Mouse (Mus musculus) hindbrain, postnatal 0 days (tissue): ENCODE data around the gene Stn1. TPM values are rescaled to one million over a fixed set of nuclear protein-coding genes. Genes with fewer than 3 reads are reported as not detected.

ENCODE experiments used
- ATAC-seq: fragments of 200-750 bp; cut with Nextera tagmentation; 2 replicates; pipeline ENCODE4 v1.8.0; 2017; ENCODE audit warnings: mild to moderate bottlenecking, moderate TSS enrichment, moderate library complexity
- DNase-seq: peaks from one replicate; pipeline ENCODE4 v3.0.0-alpha.2; 2015; ENCODE audit warnings: low spot score
- H3K27ac ChIP-seq: fragments of 300-500 bp; sonication (generic); 2 replicates; pipeline ENCODE4 v1.5.1; 2014; ENCODE audit warnings: mild to moderate bottlenecking
- H3K27me3 ChIP-seq: fragments of 300-500 bp; sonication (generic); 2 replicates; pipeline ENCODE4 v1.6.1; 2014; ENCODE audit warnings: low read length, mixed read lengths; ENCODE audit not compliant: insufficient read depth
- H3K36me3 ChIP-seq: fragments of 300-500 bp; sonication (generic); 2 replicates; pipeline ENCODE4 v1.6.1; 2014; ENCODE audit warnings: low read length, mixed read lengths; ENCODE audit not compliant: insufficient read depth
- H3K4me1 ChIP-seq: fragments of 300-500 bp; sonication (generic); 2 replicates; pipeline ENCODE4 v1.6.1; 2014; ENCODE audit warnings: antibody characterized with exemption, low read length, mixed read lengths; ENCODE audit not compliant: insufficient read depth
- H3K4me2 ChIP-seq: fragments of 300-500 bp; sonication (generic); 2 replicates; pipeline ENCODE4 v1.6.1; 2014; ENCODE audit warnings: low read depth, mild to moderate bottlenecking, low read length, moderate library complexity, mixed read lengths
- H3K4me3 ChIP-seq: fragments of 300-500 bp; sonication (generic); 2 replicates; pipeline ENCODE4 v1.5.1; 2014; ENCODE audit warnings: low read length
- H3K9ac ChIP-seq: fragments of 300-500 bp; sonication (generic); replicated peaks from 2 replicates; pipeline ENCODE4 v1.6.1; 2014; ENCODE audit warnings: mild to moderate bottlenecking, low read length, moderate library complexity, mixed read lengths
- H3K9me3 ChIP-seq: fragments of 300-500 bp; sonication (generic); 2 replicates; pipeline ENCODE4 v1.6.1; 2016; ENCODE audit warnings: low read length, mixed read lengths
- CTCF ChIP-seq: IDR thresholded peaks from 2 replicates; pipeline ENCODE4 v1.5.1; 2016; ENCODE audit warnings: antibody characterized with exemption, control low read depth, low read depth
- WGBS: fragments of 180-500 bp; shearing (Covaris S2); extraction: QIAGEN DNeasy Blood & Tissue Kit; methylation state at CpG from one replicate; pipeline ENCODE4 v1.1.7; 2014; 5-methylcytosine and 5-hydroxymethylcytosine counted together
- polyA plus RNA-seq: library from polyadenylated mRNA; unstranded; fragments of >200 nt; fragmentation: Nextera tagmentation; extraction: Ambion mirVana; gene quantifications from 2 replicates; pipeline ENCODE4 v1.2.1, GENCODE M21; 2015
- total RNA-seq: library from RNA; depleted of rRNA; stranded (reverse); fragments of >200 nt; gene quantifications from 2 replicates; pipeline ENCODE4 v1.2.3, GENCODE M21; 2014

Gene Stn1
- total and polyA plus RNA-seq, 2 experiments from 2014 or later = 19.1 to 20.9 TPM

DNA sequence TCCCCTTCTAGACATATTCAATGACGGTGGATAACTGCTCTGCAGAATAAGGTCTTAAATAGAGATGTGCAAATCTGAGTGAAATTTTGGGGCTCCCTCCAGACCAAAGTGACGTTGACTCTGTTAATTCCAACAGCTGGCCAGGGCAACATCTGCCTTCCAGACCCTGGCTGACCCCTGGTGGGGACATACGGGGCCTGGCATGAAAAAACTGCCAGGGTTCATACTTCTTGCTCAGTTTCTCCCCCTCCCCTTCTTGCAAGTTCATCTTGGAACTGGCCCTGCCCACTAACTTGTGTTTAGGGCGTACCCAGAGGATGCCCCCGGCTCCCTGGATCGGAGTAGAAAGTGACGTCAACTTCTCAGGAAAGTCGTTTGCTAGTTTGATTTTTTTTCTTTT lies 70.5 kb downstream of the Stn1 start:
- no peak overlapping the region for H3K4me3 ChIP-seq
- no peak for ATAC-seq
- no peaks in the 10 kb centered on the region for H3K36me3 ChIP-seq

DNA sequence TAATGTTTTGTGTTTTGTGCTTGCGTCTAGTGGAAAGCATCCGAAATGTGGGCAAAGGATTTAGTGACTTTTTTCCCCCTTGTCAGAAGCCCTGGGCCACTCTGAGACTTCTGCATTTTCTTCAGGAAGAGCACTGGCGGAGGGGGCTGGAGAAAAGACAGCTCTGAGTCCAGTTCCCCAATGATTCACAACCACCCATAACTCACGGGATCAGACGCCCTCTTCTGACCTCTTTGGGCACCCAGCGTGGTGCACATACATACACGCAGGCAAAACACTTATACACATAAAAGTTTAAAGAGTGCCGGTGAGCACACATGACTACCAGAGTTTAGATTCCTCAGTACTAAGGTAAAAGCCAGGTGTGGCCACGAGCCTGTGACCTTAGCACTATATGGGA lies 71.8 kb downstream of the Stn1 start:
- no peak for TF ChIP-seq CTCF
- no peak overlapping the region for H3K4me2 ChIP-seq
- 71% methylated on average over 9 of the region's 9 CpGs for WGBS
- ATAC-seq = no peak
- H3K9me3 ChIP-seq = no peaks in the 10 kb centered on the region
- no peaks in the 10 kb centered on the region for H3K36me3 ChIP-seq
- DNase-seq = no peak
- peaks cover 8% of the 10 kb centered on the region; the same call in 1 of the 2 replicates for H3K4me1 ChIP-seq
- no peak overlapping the region for H3K27ac ChIP-seq
- H3K4me3 ChIP-seq = no peak overlapping the region
- no peak overlapping the region for H3K9ac ChIP-seq
- H3K27me3 ChIP-seq = no peaks in the 10 kb centered on the region

More for the DNA sequence above, 70.5 kb downstream of the Stn1 start:
- peaks cover 8% of the 10 kb centered on the region; the same call in 1 of the 2 replicates for H3K4me1 ChIP-seq
- H3K4me2 ChIP-seq = no peak overlapping the region
- WGBS = 74% methylated on average over 8 of the region's 8 CpGs
- no peak overlapping the region for H3K27ac ChIP-seq
- no peak for TF ChIP-seq CTCF
- H3K9me3 ChIP-seq = no peaks in the 10 kb centered on the region
- no peak overlapping the region for H3K9ac ChIP-seq
- H3K27me3 ChIP-seq = no peaks in the 10 kb centered on the region
- no peak for DNase-seq

DNA sequence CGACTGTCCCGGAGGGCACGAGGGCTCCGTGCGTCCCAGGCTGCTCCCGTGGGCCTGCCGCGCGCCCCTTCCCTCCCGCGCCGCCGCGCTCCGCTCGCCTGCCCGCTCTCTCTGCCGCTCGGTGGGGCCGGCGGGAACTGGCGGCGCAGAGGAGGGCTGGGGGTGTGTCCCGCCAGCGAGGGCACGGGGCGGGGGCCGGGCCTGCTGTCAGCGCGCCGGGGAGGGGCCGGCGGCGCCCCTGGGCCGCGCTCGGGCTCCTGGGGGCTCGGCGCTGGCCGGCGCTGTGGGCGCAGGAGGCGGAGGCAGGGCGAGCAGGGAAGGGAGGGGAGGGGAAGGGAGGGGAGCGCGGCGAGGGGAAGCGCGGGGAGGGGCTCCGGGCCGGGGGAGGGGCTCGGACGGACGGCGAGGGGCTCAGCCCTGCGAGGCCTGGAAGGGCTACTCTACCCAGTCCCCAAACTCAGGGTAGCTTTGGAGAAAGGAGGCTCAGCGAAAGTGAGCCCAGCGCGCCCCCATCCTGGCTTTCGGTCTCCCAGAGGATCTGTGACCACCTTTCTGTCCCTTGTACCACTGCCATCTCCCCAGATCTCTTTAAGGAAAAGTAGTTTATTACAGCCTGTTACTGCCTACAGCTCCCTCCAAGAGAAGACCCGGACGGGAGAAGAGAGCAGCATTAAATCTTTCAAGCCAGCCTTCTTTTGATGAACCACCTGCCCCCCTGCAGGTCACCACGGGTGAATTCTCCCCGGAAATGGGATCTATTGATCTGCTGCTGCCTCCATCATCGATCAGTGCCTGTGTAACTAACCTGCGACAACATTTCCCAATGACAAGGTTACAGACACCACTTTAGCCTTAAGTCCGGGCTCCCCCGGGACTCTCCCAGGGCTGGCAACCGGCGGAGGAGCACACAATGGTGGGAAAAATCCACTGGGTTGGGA lies 72.7 kb downstream of the Stn1 start, which contains the start of gene Sh3pxd2a:
Gene Sh3pxd2a, minus strand, starts transcription at position 98 of the 938 bp plus-strand sequence.
- no peak for TF ChIP-seq CTCF
- Histone ChIP-seq H3K36me3 (no peaks in the 10 kb centered on the region), H3K27me3 (no peaks in the 10 kb centered on the region), H3K9ac (peak within 1 kb of the TSS; percentile 68), H3K4me2 (peak within 1 kb of the TSS; percentile 75), H3K4me1 (peaks cover 8% of the 10 kb centered on the region; the same call in 1 of the 2 replicates), H3K27ac (peak within 1 kb of the TSS; percentile 66; the same call in 1 of the 2 replicates), H3K9me3 (no peaks in the 10 kb centered on the region), H3K4me3 (peak within 1 kb of the TSS; percentile 63)
- ATAC-seq = peak; percentile 85
- peak; percentile 68 for DNase-seq
- under 1% methylated on average over 56 of the region's 70 CpGs for WGBS

DNA sequence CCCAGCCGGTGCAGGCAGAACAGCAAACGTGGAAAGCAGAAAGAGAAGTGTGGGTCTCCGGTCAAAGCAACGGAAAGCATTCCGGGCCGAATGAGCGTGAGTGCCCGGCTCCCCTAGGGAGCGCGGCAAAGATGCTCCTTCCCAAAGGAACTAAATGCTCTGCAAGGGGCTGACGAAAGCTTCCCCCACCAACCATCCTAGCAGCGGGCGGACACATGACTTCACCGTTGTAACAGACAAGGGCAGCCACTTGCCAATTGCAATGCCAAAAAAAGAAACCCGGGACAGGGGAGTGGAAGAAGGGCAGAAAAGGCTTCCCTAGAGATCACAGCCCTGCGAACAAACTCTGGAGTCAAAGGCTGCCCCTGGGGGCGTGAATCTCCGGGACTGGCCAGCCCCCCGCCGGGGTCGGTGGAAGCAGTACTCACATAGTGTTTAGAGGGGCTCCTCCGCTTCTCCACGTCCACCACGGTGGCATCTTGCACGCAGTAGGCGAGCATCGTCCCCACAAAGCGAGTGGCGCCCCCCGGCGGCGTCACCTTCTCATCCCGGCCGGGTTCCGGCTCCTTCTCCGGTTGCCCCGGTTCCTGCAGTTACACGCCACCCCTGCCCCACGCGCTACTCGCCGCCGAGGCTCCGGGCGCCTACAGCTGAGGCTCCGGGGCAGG lies 73.5 kb downstream of the Stn1 start:
- WGBS = under 1% methylated on average over 46 of the region's 46 CpGs
- H3K27ac ChIP-seq = peak overlapping the region; percentile 66; the same call in 1 of the 2 replicates
- DNase-seq (peak; percentile 78), ATAC-seq (peak; percentile 72)
- H3K9me3 ChIP-seq = no peaks in the 10 kb centered on the region
- no peaks in the 10 kb centered on the region for H3K27me3 ChIP-seq
- peak overlapping the region; percentile 63 for H3K4me3 ChIP-seq
- peak overlapping the region; percentile 68 for H3K9ac ChIP-seq
- peak; percentile 61 for TF ChIP-seq CTCF
- H3K36me3 ChIP-seq = no peaks in the 10 kb centered on the region
- peak overlapping the region; percentile 75 for H3K4me2 ChIP-seq
- H3K4me1 ChIP-seq = peaks cover 8% of the 10 kb centered on the region; the same call in 1 of the 2 replicates

DNA sequence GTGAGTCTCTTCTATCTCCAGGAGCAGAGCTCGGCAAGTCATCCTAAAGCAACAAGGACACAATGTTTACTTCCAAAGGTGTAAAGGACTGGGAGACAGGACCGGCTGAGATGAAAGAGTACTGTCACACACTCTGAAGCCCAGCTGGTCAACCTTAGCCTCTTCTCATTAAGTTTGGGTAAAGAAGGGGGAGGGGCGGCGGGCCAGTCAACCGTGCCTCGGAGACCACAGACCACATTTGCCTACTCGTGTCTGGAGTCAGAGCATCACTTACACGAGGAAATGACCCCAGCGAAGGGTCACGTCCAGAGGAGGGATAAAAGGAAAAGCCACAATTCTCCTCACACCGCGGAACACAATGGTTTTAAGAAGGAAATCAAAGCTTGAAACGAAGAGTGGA lies 74.1 kb downstream of the Stn1 start:
- TF ChIP-seq CTCF = no peak
- Histone ChIP-seq H3K9me3 (no peaks in the 10 kb centered on the region), H3K4me3 (peak overlapping the region; percentile 63), H3K27me3 (no peaks in the 10 kb centered on the region), H3K9ac (peak overlapping the region; percentile 68), H3K4me1 (peaks cover 10% of the 10 kb centered on the region; the same call in 1 of the 2 replicates), H3K4me2 (peak overlapping the region; percentile 75), H3K36me3 (no peaks in the 10 kb centered on the region), H3K27ac (0 out of 2 replicates have a peak overlapping the region, but pooled peaks have one; percentile 66)
- ATAC-seq (no peak), DNase-seq (no peak)
- under 1% methylated on average over 13 of the region's 13 CpGs for WGBS

DNA sequence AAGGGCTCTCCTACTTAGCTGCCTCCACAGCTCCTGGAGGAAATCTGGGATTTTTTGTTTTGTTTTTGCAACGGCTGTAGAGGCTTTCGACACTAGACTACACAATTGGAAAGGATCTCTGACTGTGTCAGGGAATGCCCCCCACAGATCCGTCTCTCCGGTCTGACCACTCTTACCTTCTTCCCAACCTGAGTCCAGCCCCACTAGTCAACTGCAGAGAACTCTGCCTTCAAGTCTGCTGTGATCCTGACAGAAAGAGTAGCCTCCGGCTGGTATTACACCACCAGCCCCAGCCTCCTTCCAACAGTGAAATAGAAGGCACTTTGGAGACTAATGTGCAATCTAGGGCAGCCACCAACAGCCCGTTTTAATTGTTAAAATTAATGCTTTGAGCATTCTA lies 74.6 kb downstream of the Stn1 start:
- no peak for TF ChIP-seq CTCF
- H3K9ac ChIP-seq = no peak overlapping the region; the same call in 1 of the 2 replicates
- peaks cover 13% of the 10 kb centered on the region; the same call in 1 of the 2 replicates for H3K4me1 ChIP-seq
- H3K27me3 ChIP-seq = no peaks in the 10 kb centered on the region
- peak overlapping the region; percentile 63 for H3K4me3 ChIP-seq
- H3K9me3 ChIP-seq = no peaks in the 10 kb centered on the region
- no peak for DNase-seq
- 17% methylated on average over 6 of the region's 6 CpGs for WGBS
- ATAC-seq = no peak
- H3K27ac ChIP-seq = no peak overlapping the region
- no peaks in the 10 kb centered on the region for H3K36me3 ChIP-seq
- H3K4me2 ChIP-seq = peak overlapping the region; percentile 75
